Mouse (Mus musculus) forebrain, embryonic 15.5 days (tissue): ENCODE measurements around the gene Cry1. TPM values are rescaled to one million over a fixed set of nuclear protein-coding genes. Genes with fewer than 3 reads are reported as not detected.

ENCODE experiments used
- ATAC-seq: fragments of 200-750 bp; cut with Nextera tagmentation; replicated peaks from 2 replicates; pipeline ENCODE4 v1.8.0; 2017; ENCODE audit warnings: mild to moderate bottlenecking, moderate TSS enrichment, moderate library complexity
- H3K27ac ChIP-seq: fragments of 300-500 bp; sonication (generic); replicated peaks from 2 replicates; pipeline ENCODE4 v1.5.1; 2015; ENCODE audit warnings: mild to moderate bottlenecking, inconsistent platforms
- H3K27me3 ChIP-seq: fragments of 300-500 bp; sonication (generic); 2 replicates; pipeline ENCODE4 v1.6.1; 2015; ENCODE audit warnings: inconsistent platforms
- H3K36me3 ChIP-seq: fragments of 300-500 bp; sonication (generic); 2 replicates; pipeline ENCODE4 v1.6.1; 2015; ENCODE audit warnings: mild to moderate bottlenecking, inconsistent platforms
- H3K4me1 ChIP-seq: fragments of 300-500 bp; sonication (generic); 2 replicates; pipeline ENCODE4 v1.6.1; 2015; ENCODE audit warnings: inconsistent platforms
- H3K4me2 ChIP-seq: fragments of 300-500 bp; sonication (generic); replicated peaks from 2 replicates; pipeline ENCODE4 v1.6.1; 2015; ENCODE audit warnings: mild to moderate bottlenecking, inconsistent platforms
- H3K4me3 ChIP-seq: fragments of 300-500 bp; sonication (generic); 2 replicates; pipeline ENCODE4 v1.5.1; 2015; ENCODE audit warnings: mild to moderate bottlenecking, inconsistent platforms
- H3K9ac ChIP-seq: fragments of 300-500 bp; sonication (generic); replicated peaks from 2 replicates; pipeline ENCODE4 v1.6.1; 2015; ENCODE audit warnings: mild to moderate bottlenecking, inconsistent platforms
- H3K9me3 ChIP-seq: fragments of 300-500 bp; sonication (generic); 2 replicates; pipeline ENCODE4 v1.6.1; 2016; ENCODE audit warnings: inconsistent platforms
- WGBS: fragments of 180-500 bp; shearing (Covaris S2); methylation state at CpG from one replicate; pipeline ENCODE4 v1.1.7; 2015; ENCODE audit warnings: mixed read lengths; 5-methylcytosine and 5-hydroxymethylcytosine counted together
- polyA plus RNA-seq: library from polyadenylated mRNA; unstranded; fragments of >200 nt; fragmentation: Nextera tagmentation; extraction: Ambion mirVana; gene quantifications from 2 replicates; pipeline ENCODE4 v1.2.1, GENCODE M21; 2015

Gene Cry1
- polyA plus RNA-seq, 1 experiment from 2014 or later: 35.3 TPM

- peak within 1 kb of the TSS; percentile 76 for H3K4me2 ChIP-seq
- H3K36me3 ChIP-seq: no peaks in the 10 kb centered on the region
- H3K4me1 ChIP-seq: peaks cover 19% of the 10 kb centered on the region
- peak within 1 kb of the TSS; percentile 100 for H3K4me3 ChIP-seq
- no peaks in the 10 kb centered on the region for H3K27me3 ChIP-seq
- no peaks in the 10 kb centered on the region for H3K9me3 ChIP-seq
- peak within 1 kb of the TSS; percentile 86 for H3K27ac ChIP-seq
- peak within 1 kb of the TSS; percentile 95 for H3K9ac ChIP-seq
- peak; percentile 96 for ATAC-seq
- WGBS: under 1% methylated on average over 71 of the region's 96 CpGs
Measured at GRCm38 (mm10) chr10:85102247-85103084, 82.4 kb downstream of the Cry1 start, which contains the start of the genes Fhl4 and Tmem263. TSS of gene Fhl4 (minus strand) at chr10:85102495. TSS of gene Tmem263 (plus strand) at chr10:85102627.

- H3K27ac ChIP-seq: peak overlapping the region; percentile 86
- no peak; the same call in none of the 2 replicates for ATAC-seq
- under 1% methylated on average over 10 of the region's 10 CpGs for WGBS
Measured at GRCm38 (mm10) chr10:85101841-85102240, 83.0 kb downstream of the Cry1 start.

More at GRCm38 (mm10) chr10:85101841-85102240, 83.0 kb downstream of the Cry1 start:
- Histone ChIP-seq H3K4me1 (peaks cover 19% of the 10 kb centered on the region), H3K27me3 (no peaks in the 10 kb centered on the region), H3K4me2 (peak overlapping the region; percentile 76), H3K9me3 (no peaks in the 10 kb centered on the region), H3K9ac (peak overlapping the region; percentile 94), H3K4me3 (peak overlapping the region; percentile 100), H3K36me3 (no peaks in the 10 kb centered on the region)

Other genes with a start within 250 kb of the Cry1 start
- gene Fhl4, start 82.6 kb downstream of the Cry1 start, polyA plus RNA-seq: 2.2 and 2.4 TPM in 2 replicates
- gene Tmem263, start 82.4 kb downstream of the Cry1 start, polyA plus RNA-seq: 57.7 and 62.5 TPM in 2 replicates
- gene Mterf2, start 57.0 kb downstream of the Cry1 start, polyA plus RNA-seq: 24.2 and 26.0 TPM in 2 replicates
- 9.6 and 12.8 TPM in 2 replicates for gene Btbd11, start 201.8 kb upstream of the Cry1 start, polyA plus RNA-seq